Mouse (Mus musculus): ENCODE measurements at regions not wholly inside any gene's neighbourhood (a gene's known extent, or its start where the extent isn't known, plus 50 kb on each side); places are given as distances from the start of the nearest gene placed in this dataset.

DNA sequence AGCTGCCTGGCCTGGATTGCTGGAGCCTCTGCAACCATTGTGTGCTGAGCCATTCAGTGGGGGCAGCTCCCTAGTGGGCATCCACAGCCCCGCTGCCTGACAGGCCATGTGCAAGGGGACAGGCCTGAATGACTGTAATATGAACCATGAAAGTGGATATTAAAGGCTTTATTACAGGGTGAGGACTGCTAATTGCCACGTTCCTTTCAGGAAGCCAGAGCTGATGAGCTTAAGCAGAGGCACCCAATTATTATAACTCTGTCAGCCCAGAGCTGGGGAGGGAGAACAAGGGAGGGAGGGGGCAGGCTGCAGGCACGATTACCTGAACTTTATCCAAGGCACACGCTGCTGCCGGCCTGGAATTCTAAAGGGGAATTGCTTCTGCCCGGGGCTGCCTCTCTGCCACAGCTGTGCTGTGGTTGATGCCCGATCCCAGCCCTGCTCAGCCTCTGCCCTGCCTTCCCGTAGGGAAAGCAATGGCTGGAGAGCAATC, 172.5 kb upstream of the Sdk2 start:
- DNase-seq (ENCODE audit: low spot score) (peak; percentile 52), ATAC-seq (replicated peaks; ENCODE audit: insufficient number of reproducible peaks, low FRiP score, low TSS enrichment, low read depth) (peak; percentile 87)
- Histone ChIP-seq H3K27ac (replicated peaks; ENCODE audit: low read depth, low read length) (no peak overlapping the region), H3K36me3 (replicated peaks; ENCODE audit: control insufficient read depth, insufficient read depth, low read depth, low read length) (no peaks in the 10 kb centered on the region), H3K4me3 (ENCODE audit: low read depth, low read length) (no peak overlapping the region), H3K4me2 (ENCODE audit: low read depth, low read length) (no peak overlapping the region), H3K4me1 (ENCODE audit: control insufficient read depth, insufficient read depth, low read length) (no peaks in the 10 kb centered on the region), H3K9me3 (replicated peaks; ENCODE audit: control insufficient read depth, low read length) (no peaks in the 10 kb centered on the region), H3K9ac (replicated peaks; ENCODE audit: low read length) (no peak overlapping the region), H3K27me3 (ENCODE audit: control insufficient read depth, insufficient read depth, low read length) (peaks cover 3% of the 10 kb centered on the region; the same call in 1 of the 2 replicates)
- 27% methylated on average over 8 of the region's 8 CpGs for WGBS

GRCm38 (mm10) chr11:114238801-114239200, 172.0 kb upstream of the Sdk2 start:
- Histone ChIP-seq H3K4me3 (ENCODE audit: low read depth, low read length) (no peak overlapping the region), H3K4me2 (ENCODE audit: low read depth, low read length) (no peak overlapping the region), H3K4me1 (ENCODE audit: control insufficient read depth, insufficient read depth, low read length) (no peaks in the 10 kb centered on the region), H3K36me3 (replicated peaks; ENCODE audit: control insufficient read depth, insufficient read depth, low read depth, low read length) (no peaks in the 10 kb centered on the region), H3K27ac (replicated peaks; ENCODE audit: low read depth, low read length) (no peak overlapping the region), H3K9ac (replicated peaks; ENCODE audit: low read length) (no peak overlapping the region), H3K9me3 (replicated peaks; ENCODE audit: control insufficient read depth, low read length) (no peaks in the 10 kb centered on the region), H3K27me3 (ENCODE audit: control insufficient read depth, insufficient read depth, low read length) (peaks cover 3% of the 10 kb centered on the region; the same call in 1 of the 2 replicates)
- DNase-seq (ENCODE audit: low spot score) = no peak
- ATAC-seq (replicated peaks; ENCODE audit: insufficient number of reproducible peaks, low FRiP score, low TSS enrichment, low read depth) = peak; percentile 64
- WGBS = 55% methylated on average over 5 of the region's 5 CpGs

- no peak overlapping the region for H3K27ac ChIP-seq (replicated peaks; ENCODE audit: low read depth, low read length)
- DNase-seq (ENCODE audit: low spot score) (no peak), ATAC-seq (replicated peaks; ENCODE audit: insufficient number of reproducible peaks, low FRiP score, low TSS enrichment, low read depth) (no peak)
- H3K9ac ChIP-seq (replicated peaks; ENCODE audit: low read length) = no peak overlapping the region
- H3K4me2 ChIP-seq (ENCODE audit: low read depth, low read length) = no peak overlapping the region
- no peaks in the 10 kb centered on the region for H3K4me1 ChIP-seq (ENCODE audit: control insufficient read depth, insufficient read depth, low read length)
- 75% methylated on average over 8 of the region's 8 CpGs for WGBS
- H3K36me3 ChIP-seq (replicated peaks; ENCODE audit: control insufficient read depth, insufficient read depth, low read depth, low read length) = no peaks in the 10 kb centered on the region
- H3K27me3 ChIP-seq (ENCODE audit: control insufficient read depth, insufficient read depth, low read length) = peaks cover 3% of the 10 kb centered on the region; the same call in 1 of the 2 replicates
- no peaks in the 10 kb centered on the region for H3K9me3 ChIP-seq (replicated peaks; ENCODE audit: control insufficient read depth, low read length)
- no peak overlapping the region for H3K4me3 ChIP-seq (ENCODE audit: low read depth, low read length)
Measured at GRCm38 (mm10) chr11:114238316-114238715, 171.5 kb upstream of the Sdk2 start.

DNA sequence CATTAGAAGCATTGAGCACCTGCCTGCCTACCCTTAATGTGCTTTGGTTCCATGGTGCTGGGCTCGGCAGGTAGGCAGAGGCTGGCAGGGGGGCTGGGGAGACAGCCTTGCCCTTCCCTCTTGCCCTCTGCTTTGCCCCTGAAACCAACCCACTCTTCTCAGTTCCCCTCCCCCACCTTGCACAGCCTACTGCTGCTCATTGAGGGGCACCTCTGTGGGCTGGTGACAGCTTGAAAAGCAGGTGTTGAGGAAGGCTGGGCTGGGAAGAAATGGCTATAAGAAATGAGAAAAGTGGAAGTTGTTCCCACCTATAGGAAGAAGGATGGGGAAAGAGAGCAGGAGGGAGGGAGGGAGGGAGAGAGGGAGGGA, 167.7 kb upstream of the Sdk2 start:
- H3K9ac ChIP-seq (replicated peaks; ENCODE audit: low read length) = no peak overlapping the region
- no peak overlapping the region for H3K4me3 ChIP-seq (ENCODE audit: low read depth, low read length)
- no peaks in the 10 kb centered on the region for H3K4me1 ChIP-seq (ENCODE audit: control insufficient read depth, insufficient read depth, low read length)
- H3K4me2 ChIP-seq (ENCODE audit: low read depth, low read length) = no peak overlapping the region
- DNase-seq (ENCODE audit: low spot score) (no peak), ATAC-seq (replicated peaks; ENCODE audit: insufficient number of reproducible peaks, low FRiP score, low TSS enrichment, low read depth) (no peak)
- no peaks in the 10 kb centered on the region for H3K27me3 ChIP-seq (ENCODE audit: control insufficient read depth, insufficient read depth, low read length)
- no peaks in the 10 kb centered on the region for H3K36me3 ChIP-seq (replicated peaks; ENCODE audit: control insufficient read depth, insufficient read depth, low read depth, low read length)
- WGBS = 50% methylated on average over 1 of the region's 1 CpGs
- H3K27ac ChIP-seq (replicated peaks; ENCODE audit: low read depth, low read length) = no peak overlapping the region
- no peaks in the 10 kb centered on the region for H3K9me3 ChIP-seq (replicated peaks; ENCODE audit: control insufficient read depth, low read length)

- no peak overlapping the region for H3K4me3 ChIP-seq (ENCODE audit: low read depth, low read length)
- H3K9ac ChIP-seq (replicated peaks; ENCODE audit: low read length) = no peak overlapping the region
- H3K36me3 ChIP-seq (replicated peaks; ENCODE audit: control insufficient read depth, insufficient read depth, low read depth, low read length) = no peaks in the 10 kb centered on the region
- ATAC-seq (replicated peaks; ENCODE audit: insufficient number of reproducible peaks, low FRiP score, low TSS enrichment, low read depth) = no peak
- no peaks in the 10 kb centered on the region for H3K4me1 ChIP-seq (ENCODE audit: control insufficient read depth, insufficient read depth, low read length)
- no peaks in the 10 kb centered on the region for H3K9me3 ChIP-seq (replicated peaks; ENCODE audit: control insufficient read depth, low read length)
- H3K27ac ChIP-seq (replicated peaks; ENCODE audit: low read depth, low read length) = no peak overlapping the region
- H3K27me3 ChIP-seq (ENCODE audit: control insufficient read depth, insufficient read depth, low read length) = no peaks in the 10 kb centered on the region
- no peak for DNase-seq (ENCODE audit: low spot score)
- WGBS = 88% methylated on average over 19 of the region's 19 CpGs
- no peak overlapping the region for H3K4me2 ChIP-seq (ENCODE audit: low read depth, low read length)
Measured at GRCm38 (mm10) chr11:114233636-114234541, 167.0 kb upstream of the Sdk2 start.

DNA sequence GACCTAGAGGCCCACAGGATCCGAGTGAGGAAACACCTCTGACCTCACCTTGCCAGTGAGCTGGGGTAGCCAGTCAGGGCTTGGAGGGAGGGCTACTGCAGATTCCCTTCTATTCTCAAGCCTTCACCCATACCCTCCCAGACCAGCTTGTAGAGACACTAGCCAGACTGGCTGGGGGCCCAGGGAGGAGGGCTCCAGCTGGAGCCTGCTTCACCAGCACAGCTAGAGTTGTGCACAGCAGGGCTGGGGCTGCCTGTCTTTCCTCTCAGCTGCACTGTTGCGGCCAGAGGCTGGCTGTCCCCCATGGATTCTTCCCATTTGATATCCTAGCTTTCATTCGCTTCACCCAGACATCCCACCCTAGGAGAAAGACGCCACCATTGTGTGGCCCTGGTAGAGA, 165.0 kb upstream of the Sdk2 start:
- Histone ChIP-seq H3K4me3 (ENCODE audit: low read depth, low read length) (no peak overlapping the region), H3K36me3 (replicated peaks; ENCODE audit: control insufficient read depth, insufficient read depth, low read depth, low read length) (no peaks in the 10 kb centered on the region), H3K27me3 (ENCODE audit: control insufficient read depth, insufficient read depth, low read length) (no peaks in the 10 kb centered on the region), H3K9me3 (replicated peaks; ENCODE audit: control insufficient read depth, low read length) (no peaks in the 10 kb centered on the region), H3K4me2 (ENCODE audit: low read depth, low read length) (no peak overlapping the region), H3K9ac (replicated peaks; ENCODE audit: low read length) (no peak overlapping the region), H3K4me1 (ENCODE audit: control insufficient read depth, insufficient read depth, low read length) (no peaks in the 10 kb centered on the region), H3K27ac (replicated peaks; ENCODE audit: low read depth, low read length) (no peak overlapping the region)
- ATAC-seq (replicated peaks; ENCODE audit: insufficient number of reproducible peaks, low FRiP score, low TSS enrichment, low read depth) (no peak), DNase-seq (ENCODE audit: low spot score) (no peak)
- WGBS = 69% methylated on average over 4 of the region's 4 CpGs

GRCm38 (mm10) chr11:114229763-114230162, 162.9 kb upstream of the Sdk2 start:
- no peaks in the 10 kb centered on the region for H3K4me1 ChIP-seq (ENCODE audit: control insufficient read depth, insufficient read depth, low read length)
- H3K9ac ChIP-seq (replicated peaks; ENCODE audit: low read length) = no peak overlapping the region
- no peak overlapping the region for H3K27ac ChIP-seq (replicated peaks; ENCODE audit: low read depth, low read length)
- ATAC-seq (replicated peaks; ENCODE audit: insufficient number of reproducible peaks, low FRiP score, low TSS enrichment, low read depth) (no peak), DNase-seq (ENCODE audit: low spot score) (no peak)
- no peak overlapping the region for H3K4me2 ChIP-seq (ENCODE audit: low read depth, low read length)
- H3K36me3 ChIP-seq (replicated peaks; ENCODE audit: control insufficient read depth, insufficient read depth, low read depth, low read length) = no peaks in the 10 kb centered on the region
- H3K9me3 ChIP-seq (replicated peaks; ENCODE audit: control insufficient read depth, low read length) = no peaks in the 10 kb centered on the region
- H3K27me3 ChIP-seq (ENCODE audit: control insufficient read depth, insufficient read depth, low read length) = no peaks in the 10 kb centered on the region
- WGBS = 43% methylated on average over 8 of the region's 8 CpGs
- H3K4me3 ChIP-seq (ENCODE audit: low read depth, low read length) = no peak overlapping the region

DNA sequence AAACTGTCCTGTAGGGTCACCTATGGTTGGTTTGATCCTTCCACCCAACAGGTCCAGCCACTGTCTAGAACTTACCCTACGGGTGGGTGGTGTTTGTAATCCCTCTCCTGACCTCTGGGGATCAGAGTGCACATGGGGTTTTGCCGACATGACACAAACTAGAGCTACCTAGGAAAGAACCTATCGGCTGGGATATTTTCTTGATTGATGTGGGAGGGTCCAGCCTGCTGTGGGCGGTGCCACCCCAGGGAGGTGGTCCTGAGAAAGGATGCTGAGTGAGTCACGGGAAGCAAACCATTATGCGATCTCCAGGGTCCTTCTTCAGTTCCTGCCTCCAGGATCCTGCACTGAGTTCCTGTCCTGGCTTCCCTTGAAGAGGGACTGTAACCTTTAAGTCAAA, 162.3 kb upstream of the Sdk2 start:
- no peak overlapping the region for H3K27ac ChIP-seq (replicated peaks; ENCODE audit: low read depth, low read length)
- no peaks in the 10 kb centered on the region for H3K27me3 ChIP-seq (ENCODE audit: control insufficient read depth, insufficient read depth, low read length)
- DNase-seq (ENCODE audit: low spot score) = no peak
- no peak overlapping the region for H3K4me2 ChIP-seq (ENCODE audit: low read depth, low read length)
- H3K4me1 ChIP-seq (ENCODE audit: control insufficient read depth, insufficient read depth, low read length) = no peaks in the 10 kb centered on the region
- no peaks in the 10 kb centered on the region for H3K9me3 ChIP-seq (replicated peaks; ENCODE audit: control insufficient read depth, low read length)
- no peaks in the 10 kb centered on the region for H3K36me3 ChIP-seq (replicated peaks; ENCODE audit: control insufficient read depth, insufficient read depth, low read depth, low read length)
- 80% methylated on average over 6 of the region's 6 CpGs for WGBS
- no peak for ATAC-seq (replicated peaks; ENCODE audit: insufficient number of reproducible peaks, low FRiP score, low TSS enrichment, low read depth)
- H3K9ac ChIP-seq (replicated peaks; ENCODE audit: low read length) = no peak overlapping the region
- no peak overlapping the region for H3K4me3 ChIP-seq (ENCODE audit: low read depth, low read length)
